Mouse (Mus musculus) gastrocnemius, postnatal 14 days (tissue): ENCODE measurements around the gene Yipf6. TPM values are rescaled to one million over a fixed set of nuclear protein-coding genes. Genes with fewer than 3 reads are reported as not detected.

Experiments
- total RNA-seq, 2 experiments: library from RNA; stranded (reverse); gene quantifications; 2 replicates each; pipeline ENCODE4 v1.2.3; 2021

The Yipf6 gene
- total RNA-seq, 2 experiments from 2014 or later = 12.6 to 15.0 TPM

Other genes with a start within 250 kb of the Yipf6 start
- 1 to 10 TPM; 4.5 to 4.8 TPM for gene Ophn1, start 45.3 kb upstream of the Yipf6 start, total RNA-seq
- 10 to 100 TPM; 25.3 TPM for gene Stard8, start 66.9 kb downstream of the Yipf6 start, total RNA-seq
- gene Efnb1, start 199.8 kb downstream of the Yipf6 start, total RNA-seq = 1 to 10 TPM; 8.4 to 9.8 TPM